Mouse (Mus musculus): ENCODE results near the gene Aen.
A peak's percentile ranks its signal among the peaks of the same experiment; 100 is the strongest.

The Aen gene

DNA sequence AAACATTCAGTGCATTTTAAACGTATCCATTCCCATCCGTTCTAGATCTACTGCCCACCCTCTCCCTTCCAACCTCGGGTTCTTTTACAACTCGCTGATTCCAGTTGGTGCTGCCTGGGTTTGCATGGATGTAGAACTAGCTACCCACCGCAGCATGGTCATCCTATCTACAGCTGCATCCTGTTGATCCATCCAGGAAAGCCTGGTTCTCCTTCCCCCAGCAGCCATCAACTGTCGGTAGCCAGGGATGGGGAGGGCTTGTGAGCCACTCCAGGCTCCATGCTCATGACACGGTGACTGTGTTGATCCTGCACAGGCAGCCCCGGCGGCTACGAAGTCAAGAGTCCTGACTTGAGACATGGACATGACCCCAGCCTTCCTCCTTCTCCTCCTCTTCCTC lies 1.7 kb upstream of the Aen start:
- no peak for DNase-seq (ENCODE audit: low read depth, low spot score)

DNA sequence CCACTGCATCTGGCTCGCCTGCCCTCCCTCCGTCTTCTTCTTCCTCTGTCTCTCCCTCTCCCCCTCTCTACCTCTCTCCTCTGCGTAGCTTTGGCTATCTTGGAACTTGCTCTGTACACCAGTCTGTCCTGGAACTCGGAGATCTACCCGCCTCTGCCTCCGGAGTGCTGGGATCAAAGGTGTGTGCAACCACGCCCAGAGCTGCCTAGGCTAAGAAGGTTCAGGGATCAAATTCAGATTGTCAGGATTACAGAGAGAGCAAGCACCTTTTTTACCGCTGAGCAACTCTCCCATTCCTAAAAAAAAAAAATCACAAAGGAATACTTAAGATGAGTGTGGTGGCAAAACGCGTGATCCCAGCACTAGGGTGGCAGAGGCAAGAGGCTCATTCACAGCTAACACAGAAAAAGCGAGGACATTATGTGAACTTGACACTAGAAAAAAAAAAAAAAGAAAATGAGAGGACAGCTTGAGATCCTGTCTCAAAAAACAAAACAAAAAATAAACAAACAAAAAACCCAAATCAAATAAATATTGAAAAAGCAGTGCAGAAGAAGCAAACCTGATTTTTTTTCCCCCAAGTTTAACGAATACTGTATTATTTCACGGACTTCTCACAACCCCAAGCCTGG lies 517 bp upstream of the Aen start:
- DNase-seq (ENCODE audit: low read depth, low spot score): peak; percentile 47

DNA sequence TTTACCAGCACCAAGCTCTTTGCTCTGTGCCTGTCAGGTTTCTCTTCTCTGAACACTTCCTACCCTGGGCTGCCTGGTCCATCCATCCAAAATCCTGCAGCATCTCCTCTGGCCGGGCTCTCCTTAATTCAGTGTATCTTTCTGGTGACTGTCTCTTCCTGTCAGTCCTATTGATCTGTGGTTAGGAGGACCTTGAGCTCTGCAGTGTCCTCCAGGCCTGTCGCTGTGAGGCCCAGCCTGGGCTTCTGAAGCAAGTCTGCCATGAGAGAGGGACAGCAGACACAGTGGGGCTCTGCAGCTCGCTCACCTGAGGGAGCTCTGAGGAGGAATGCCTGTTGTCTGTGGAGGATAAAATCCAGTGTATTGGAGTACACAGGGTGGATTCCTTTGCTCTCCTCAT lies 1.9 kb downstream of the Aen start:
- no peak for DNase-seq (ENCODE audit: low read depth, low spot score)

DNA sequence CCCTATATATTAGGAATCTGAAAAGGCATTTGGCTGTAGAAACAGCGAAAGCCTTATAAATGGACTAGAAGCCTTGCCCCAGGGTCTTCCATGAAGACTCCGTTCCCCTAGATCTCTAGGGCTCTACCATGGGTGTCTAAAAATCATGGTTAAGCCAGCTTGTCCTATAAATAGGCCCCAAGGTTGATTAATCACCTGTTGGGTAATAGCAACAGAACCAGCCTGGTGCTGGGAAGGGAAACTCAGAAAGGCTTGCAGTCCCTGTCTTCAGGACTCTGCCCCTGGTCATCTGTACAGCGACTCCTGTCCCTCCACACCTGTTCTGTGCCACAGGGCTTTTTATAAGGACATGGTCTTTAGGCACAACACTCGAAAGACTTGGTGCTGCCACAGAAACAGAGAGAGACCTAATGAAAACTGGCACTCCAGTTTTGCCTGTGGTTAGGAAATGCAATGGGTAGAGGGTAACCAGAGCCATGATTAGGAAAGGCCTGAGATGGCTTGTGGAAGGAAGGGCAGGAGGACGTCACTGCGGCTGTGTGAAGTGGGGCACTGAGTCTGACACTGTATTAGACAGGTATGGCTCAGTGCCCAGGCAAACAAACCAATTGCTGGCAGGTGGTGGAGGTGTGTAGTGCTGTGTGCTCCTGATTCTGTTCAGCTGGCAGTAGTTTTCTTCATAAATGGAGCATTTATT lies 7.7 kb downstream of the Aen start:
- DNase-seq (ENCODE audit: low read depth, low spot score): no peak

DNA sequence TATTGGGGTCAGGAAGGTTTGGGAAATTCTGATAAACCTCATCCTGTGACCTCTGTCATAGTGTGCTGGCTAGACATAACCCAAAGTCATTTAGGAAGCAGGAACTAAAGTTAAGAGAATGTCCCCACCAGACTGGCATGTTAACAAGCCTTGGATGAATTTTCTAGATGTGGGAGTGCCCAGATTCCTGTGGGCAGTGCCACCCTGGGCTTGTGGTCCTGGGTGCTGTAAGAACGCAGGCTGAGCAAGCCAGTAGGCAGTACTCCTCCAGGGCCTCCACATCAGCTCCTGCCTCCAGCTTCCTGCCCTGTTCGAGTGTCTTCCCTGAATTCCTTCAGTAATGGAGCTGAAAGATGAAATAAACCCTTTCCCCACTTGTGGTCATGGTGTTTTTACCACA lies 8.5 kb downstream of the Aen start:
- DNase-seq (ENCODE audit: low read depth, low spot score): no peak

DNA sequence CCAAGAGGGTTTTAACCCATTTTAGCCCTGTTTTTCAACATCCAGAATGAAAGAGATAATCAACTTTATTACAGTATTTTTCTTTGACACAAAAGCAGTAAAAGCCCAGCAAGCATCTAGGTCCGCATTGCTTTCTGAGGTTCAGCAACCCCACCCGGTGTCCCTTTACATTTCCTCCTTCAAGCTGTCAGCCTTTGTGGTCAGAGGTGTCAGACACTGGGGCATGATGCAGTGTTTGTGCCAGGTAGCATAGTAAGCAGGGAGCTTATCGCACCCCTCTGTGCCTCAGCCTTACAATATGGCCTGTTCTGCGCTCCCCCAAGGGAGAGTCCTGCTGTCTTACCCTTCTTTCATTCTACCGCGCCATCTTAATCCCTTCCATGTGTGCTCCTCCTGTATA lies 13.4 kb downstream of the Aen start:
- no peak for DNase-seq (ENCODE audit: low read depth, low spot score)

DNA sequence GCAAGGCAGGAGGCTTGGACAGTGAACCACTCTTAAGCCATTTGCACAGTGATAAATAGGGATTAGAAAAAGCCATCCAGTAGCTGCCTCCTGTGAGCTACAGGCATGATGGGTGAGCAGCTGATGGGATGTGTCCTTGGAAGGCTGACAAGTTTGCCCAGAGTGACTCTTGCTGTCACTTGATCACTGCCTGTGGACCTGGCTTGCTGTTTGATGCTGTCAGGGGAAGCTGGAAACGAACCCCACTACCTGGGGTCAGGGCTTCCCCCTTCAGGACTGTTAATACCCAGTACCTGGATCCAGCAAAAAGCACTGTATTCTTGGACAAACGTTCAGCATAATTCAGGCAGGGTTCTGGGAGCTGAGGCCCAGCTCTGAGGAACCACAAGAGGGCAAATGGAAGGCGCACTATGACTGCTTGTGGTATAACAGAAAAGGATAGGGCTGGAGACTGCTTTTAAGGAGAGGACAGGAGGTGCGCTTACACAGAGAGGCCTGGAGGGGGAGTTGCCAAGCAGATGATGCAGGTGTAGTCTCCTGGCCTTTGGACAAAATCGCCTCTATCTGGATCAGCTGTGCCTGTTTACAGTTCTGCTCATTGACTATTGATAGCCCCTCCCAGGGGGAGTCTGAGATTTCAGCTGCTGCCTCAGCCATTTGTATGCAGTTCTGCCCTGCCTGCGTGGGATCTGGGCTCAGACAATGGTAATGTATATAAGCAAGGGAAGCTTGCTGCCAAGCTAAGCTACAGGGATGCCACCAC lies 14.9 kb downstream of the Aen start:
- peak; percentile 87 for DNase-seq (ENCODE audit: low read depth, low spot score)

DNA sequence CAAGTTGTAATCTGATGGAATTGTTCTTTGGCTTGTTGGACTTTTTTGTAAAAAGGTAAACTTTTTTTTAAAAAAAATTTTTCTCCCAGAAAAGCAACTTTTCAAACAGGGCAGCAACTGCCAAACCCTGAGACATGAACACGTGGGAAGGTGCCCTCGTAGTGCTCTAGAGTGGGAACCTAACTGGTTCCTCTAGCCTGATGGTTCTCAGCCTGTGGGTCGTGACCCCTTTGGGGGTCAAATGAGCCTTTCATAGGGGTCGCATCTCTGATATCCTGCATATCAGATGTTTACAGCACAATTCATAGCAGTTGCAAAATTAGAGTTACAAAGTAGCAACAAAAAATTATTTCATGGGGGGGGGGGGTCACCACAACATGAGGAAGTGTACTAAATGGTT lies 15.6 kb downstream of the Aen start:
- no peak for DNase-seq (ENCODE audit: low read depth, low spot score)

DNA sequence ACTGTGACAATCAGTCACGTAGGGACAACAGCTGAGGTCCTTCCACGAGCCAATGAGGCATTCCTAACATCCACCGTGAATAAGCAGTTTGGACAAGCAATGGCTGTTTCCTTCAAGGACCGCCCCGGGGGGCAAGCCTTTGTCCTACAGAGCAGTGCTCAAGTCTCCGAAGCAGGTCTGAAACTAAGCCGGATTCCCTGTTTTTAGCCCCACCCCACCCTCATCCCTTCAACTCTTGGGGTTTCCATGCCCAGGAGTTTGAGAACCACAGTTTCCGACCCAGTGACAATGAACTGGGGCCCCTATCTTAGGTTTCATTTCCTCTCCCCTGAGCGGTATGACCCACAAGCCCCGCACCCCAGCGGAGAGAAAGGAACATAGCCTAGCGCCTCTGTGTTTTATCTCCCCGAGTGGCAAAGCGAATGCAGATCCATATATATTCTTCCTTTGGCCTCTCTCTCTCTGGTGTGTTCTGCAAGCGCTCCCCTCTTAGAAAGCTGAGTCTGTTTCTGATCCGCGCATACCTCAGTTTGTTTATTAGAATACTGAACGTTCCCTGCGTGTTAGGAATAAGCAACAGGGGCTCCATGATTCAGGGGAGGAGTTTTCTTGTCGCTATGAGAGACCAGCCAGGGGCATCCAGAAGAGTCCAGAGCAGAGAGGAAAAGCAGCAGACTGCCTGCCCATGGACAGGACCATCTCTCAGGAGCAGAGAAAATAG lies 16.8 kb downstream of the Aen start:
- DNase-seq (ENCODE audit: low read depth, low spot score): peak; percentile 86

DNA sequence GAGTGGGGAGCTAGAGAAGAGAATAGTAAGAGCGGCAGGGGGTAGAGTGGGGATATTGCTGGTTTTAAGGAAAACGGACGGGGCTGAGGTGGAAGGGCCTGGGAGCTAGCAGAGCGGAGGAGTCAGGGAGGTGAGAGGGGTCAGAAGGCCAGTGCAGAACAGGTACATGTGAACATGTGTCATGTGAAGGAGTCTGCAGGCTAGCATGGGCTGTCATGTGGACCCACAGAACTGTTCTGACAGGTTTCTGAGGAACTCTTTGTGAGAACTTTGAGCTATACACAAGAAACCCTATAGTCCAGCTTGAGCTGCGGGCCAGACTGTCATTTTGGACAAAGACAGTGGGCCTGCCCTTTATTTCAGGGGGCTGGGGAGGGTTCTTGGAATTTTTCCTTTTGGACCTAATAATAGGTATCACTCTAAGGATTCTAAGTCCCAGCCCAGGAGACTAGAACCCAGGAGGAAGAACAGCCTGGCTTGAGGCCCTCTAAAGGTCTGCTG lies 17.4 kb downstream of the Aen start, which contains the start of gene Isg20:
Gene Isg20 (plus strand): TSS at position 451 of the 501 bp plus-strand sequence.
- DNase-seq (ENCODE audit: low read depth, low spot score): no peak

DNA sequence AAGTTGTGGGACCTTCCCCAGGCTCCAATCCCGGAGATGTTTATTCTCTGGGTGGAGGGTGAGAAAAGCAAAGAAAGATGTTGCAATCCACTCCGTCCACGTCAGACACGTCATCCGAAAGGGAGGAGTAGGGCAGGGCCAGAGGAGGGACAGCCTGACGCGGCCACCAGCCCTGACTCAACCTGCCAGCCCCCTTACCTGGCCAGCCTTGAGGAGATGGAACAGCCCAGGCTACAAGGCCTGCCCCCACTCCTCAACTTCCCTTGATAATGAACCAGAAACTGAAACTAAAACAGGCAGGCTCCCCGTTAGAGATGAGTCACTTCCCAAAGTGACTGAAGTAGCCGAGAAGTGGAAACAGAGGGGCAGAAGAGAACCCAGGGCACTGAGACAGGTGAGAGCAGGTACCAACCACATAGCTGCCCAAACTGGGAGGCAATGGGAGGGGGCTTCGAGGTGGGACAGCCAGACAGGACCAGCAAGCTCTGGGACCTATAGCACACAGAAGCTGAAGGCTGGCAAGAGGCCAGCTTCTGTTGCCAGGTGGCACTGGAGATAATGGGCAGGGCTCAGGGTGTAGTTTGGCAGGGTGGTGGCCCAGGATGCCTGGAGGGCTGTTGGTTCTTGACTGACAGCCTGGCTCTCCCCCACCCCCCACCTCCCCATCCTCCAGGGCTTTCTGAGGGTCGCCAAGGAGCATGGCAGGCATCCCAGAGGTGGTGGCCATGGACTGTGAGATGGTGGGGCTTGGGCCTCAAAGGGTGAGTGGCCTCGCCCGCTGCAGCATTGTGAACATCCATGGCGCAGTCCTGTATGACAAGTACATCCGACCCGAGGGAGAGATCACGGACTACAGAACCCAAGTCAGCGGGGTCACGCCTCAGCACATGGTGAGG lies 18.2 kb downstream of the Aen start:
- DNase-seq (ENCODE audit: low read depth, low spot score): no peak

DNA sequence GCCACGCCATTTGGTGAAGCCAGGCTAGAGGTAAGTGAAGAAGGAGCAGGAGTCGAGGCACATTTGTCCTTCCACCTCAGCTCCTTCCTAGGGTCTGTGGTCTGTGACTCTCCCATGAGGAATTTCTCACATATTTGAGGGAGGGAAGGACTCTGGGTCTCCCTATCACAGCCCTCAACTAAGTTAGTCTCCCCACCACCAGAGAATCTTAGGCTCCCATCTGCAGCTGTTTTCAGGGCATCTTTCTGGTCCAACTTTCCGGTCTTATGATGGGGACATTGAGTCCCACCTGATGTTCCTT lies 18.8 kb downstream of the Aen start:
- DNase-seq (ENCODE audit: low read depth, low spot score): no peak

DNA sequence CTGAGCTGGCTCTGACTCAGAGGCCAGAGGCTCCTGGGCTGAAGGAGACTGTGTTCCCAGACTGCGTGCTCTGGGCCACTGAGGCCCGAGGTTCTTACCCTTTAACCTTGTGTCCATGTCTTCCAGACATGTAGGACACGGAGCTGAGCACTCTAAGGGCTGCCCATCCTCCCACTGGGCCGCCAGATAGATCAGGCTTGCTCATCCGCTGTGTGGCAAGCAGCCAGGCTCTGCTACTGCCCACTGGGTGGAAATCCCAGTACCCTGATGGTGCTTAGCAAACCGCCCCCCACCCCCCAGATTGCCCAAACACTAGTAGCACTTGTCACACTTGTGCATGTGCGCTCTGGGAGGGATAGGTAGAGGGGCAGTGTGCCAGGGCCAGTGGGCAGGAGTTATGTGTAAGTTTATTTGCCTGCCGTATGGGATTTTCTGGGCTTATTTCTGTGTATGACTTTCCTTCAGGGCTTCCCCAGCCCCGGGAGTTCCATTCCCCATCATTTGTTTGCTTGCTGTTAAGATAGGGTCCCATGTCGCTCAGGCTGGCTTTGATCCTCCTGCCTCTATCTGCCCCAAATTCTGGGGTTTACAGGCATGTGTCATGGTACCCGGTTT lies 19.3 kb downstream of the Aen start:
- no peak for DNase-seq (ENCODE audit: low read depth, low spot score)

DNA sequence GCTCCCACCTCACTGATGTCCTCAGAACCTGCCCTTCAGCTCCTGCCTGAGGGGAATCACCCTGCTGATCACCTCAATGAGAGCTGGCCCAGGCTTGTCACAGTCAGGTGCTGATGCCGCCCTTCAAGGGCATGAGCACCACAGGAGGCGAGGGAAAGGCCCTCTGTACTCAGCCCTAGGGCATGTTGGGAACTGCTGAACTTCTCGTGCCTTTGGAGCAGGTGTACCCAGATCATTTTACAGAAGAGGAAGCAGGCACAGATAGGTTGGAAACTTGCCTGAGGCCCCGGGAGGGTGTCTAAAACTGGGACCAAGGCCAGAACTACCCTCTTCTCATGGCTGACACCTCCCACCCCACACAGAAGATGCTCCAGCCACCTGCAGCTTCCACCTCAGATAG lies 23.0 kb downstream of the Aen start:
- DNase-seq (ENCODE audit: low read depth, low spot score): peak; percentile 59

DNA sequence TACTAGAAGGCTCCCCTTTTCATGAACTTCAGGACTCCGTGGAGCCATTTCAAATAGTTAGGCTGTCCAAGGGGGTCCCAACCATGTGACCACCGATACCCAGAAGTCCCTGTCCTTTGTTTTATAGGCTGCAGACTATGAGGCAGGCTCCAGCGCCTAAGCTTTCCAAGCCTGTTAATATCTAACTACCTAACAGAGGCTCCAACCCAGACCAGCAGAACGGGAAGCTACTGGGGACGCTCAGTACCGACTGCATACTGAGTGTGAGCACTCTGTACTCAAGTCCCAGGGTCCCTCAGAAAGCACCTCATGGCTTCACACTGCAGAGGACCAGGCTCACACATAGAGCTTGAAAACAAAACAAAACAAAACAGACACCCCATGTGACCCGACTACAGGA lies 26.9 kb downstream of the Aen start:
- no peak for DNase-seq (ENCODE audit: low read depth, low spot score)

DNA sequence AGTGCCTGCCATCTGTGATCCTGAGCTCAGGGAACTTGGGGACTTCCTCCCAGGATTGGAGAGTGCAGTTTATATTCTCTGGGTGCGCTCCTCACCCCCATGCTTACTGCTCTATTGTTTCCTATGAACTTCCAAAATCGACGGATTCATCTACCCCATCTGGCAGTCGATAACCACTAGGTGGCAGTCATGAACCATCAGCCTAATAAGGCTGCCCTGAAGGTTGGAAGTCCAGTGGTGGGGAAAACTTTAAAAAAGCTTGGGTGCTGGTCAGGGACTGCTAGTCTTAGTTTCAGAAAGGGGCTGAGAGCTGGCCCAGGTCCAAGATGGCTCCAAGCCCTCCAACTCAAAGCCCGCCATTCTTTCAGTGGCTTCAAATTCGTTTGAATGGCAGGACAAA lies 28.6 kb downstream of the Aen start:
- peak; percentile 83 for DNase-seq (ENCODE audit: low read depth, low spot score)

DNA sequence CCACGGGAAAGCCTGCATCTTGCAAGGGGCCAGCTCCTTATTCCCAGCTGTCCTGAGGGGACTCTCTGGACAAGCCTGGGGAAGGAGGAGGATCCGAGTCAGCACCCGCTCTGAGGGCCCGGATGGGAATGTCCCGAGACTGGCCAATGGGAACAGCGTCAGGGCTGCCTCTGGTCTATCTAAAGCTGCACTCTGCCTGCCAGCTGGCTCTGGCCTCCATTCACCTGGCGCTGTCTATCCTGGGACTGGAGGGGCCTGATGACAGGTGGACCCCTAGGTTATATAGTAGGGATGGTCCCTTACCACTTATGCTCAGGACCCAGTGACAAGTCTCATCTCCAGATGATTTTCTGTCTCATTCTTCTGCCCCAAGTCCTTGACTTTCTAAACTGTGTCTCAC lies 29.1 kb downstream of the Aen start:
- no peak for DNase-seq (ENCODE audit: low read depth, low spot score)

DNA sequence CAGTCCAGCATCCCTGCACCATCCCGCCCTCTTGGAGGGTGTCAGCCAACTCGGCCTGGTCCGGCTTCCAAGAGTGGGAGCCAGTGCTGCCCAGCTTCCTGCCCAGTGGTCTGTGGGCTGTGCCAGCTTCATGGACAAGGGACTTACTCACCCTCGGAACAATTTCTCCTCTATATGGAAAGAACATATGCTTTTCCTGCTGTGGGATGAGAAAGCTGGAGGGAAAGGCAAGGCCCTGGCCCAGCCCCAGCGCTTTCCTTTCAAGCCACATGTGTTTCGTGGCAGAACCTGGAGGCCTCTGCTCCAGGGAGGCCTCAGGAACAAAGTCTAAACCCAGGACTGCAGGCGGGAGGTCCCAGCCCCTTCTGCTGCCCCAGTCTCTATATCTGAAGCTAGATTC lies 30.0 kb downstream of the Aen start:
- DNase-seq (ENCODE audit: low read depth, low spot score): no peak

DNA sequence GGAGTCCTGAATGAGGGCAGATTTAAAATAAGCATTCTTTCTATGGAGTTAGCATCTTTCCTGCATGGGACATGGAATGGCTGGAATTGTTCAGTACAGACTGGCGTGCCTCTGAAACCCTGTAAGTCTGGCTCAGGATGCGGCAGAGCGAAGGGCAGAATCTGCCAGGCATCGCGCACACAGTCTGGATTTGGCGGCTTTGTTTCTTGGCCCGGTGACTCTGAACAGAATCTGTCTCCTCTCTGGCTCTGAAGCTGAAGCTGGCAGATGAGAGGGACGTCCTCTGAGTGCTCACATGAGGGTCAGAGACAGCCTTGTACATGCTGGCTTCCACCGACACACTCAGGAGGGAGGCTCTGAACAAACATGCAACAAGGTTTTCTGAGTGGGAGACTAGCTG lies 30.5 kb downstream of the Aen start:
- DNase-seq (ENCODE audit: low read depth, low spot score): no peak

DNA sequence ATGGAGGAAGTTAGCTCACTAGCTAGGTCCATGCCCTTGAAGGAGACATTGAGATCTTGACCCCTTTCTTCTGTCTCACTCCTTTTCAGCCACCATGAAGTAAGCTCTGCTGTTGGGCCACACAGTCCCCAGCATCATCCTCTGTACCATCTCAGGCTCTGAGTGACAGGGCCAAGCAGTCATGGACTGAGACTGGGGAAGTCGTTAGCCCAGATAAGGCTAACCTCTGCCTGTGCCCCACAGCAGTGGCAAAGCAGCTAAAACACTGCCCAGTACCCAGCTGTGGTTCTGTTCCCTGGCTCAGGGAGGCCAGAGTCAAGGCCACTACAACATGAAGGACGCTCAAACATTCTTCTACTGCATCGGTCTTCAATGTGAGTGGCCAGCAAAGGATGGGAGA lies 31.6 kb downstream of the Aen start:
- DNase-seq (ENCODE audit: low read depth, low spot score): no peak
